Mouse (Mus musculus) kidney, postnatal 14 days (tissue): ENCODE data around the gene Nynrin.

Experiments used
- DNase-seq: peaks from one replicate; pipeline ENCODE4 v3.0.0; 2022; ENCODE audit warnings: mixed read lengths

Nynrin gene

DNA sequence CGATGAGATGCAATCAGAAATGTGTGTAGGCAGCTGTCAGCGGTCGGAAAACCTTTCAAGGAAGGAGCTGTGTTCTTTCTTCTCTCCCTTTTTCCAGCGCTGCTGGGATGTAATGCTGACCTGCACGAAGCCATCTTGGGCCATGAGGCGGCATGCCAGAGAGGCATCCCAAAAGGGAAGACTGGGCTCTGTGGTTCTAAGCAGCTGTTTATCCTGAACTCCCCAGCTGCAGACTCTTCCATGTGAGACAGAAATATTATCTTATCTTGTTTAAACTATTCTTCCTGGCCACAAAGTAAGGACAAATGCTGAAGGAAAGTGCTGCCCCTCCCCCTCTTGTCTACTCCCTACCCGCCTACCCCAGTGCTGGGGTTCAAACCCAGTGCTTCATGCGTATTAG lies 27.2 kb downstream of the Nynrin start:
- DNase-seq, result no peak

DNA sequence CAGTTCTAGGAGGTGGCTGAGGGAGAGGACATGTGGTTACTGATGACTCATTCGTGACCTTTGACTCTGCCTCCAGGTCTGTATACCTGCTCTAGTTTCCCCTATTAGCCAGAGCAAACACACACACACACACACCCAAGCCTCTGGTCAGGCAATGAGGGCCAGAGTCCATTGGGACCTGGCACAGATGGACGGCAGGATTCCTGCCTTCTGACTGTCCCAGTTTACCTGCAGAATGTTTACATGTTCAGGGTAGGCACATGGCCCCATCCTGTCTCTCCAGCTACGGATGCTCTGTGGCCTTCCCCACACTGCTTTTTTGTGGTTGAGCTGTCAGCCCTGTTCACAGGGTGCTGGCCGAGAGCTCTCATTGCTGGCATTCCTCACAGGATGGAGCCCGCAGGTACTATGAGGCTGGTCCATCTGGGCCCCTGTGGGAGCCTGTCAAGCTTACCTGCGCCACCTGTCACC lies 28.4 kb downstream of the Nynrin start:
- DNase-seq, result peak; percentile 75

DNA sequence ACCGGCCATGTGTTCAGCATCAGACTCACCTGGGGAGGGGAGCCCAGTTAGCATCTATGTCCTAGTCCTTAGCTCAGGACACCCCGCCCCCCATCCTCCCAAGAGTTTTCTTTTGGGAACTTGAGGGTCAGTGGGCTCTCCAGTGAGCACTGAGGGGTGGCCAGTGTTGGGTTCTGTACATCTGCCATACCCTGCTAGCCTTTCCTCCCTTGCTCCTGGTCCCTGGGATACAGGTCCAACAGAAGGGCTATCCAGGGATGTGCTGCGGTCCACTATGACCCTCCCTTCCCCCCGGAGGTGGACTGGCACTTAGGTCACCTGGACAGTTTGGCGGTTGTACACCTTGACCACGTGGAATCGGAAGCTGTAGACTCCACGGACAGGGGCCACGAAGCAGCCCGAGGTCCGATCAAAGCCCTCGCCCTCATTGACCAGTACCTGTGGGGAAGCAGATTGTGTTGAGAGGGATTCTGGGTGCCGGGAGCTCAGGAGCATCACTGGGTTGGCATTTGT lies 29.4 kb downstream of the Nynrin start:
- DNase-seq, result no peak

DNA sequence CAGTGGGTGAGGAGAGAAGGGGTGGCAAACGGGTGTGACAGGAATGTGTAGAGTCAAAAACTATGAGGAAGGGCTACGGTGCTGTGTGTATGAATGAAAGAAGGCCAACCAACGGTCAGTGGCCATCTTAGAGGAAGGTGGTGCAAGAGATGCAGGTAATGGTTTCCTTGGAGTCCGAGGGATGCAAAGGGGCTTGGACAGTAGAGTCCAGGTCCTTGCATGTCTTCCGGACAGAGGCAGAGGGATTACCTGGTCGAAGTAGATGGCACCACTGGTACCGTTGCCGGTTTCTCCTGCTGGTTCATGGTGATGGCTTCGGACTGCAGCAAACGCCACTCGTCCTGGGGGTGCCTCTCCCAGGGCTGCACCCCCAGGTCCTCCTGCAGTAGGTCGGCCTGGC lies 29.9 kb downstream of the Nynrin start:
- DNase-seq, result no peak

DNA sequence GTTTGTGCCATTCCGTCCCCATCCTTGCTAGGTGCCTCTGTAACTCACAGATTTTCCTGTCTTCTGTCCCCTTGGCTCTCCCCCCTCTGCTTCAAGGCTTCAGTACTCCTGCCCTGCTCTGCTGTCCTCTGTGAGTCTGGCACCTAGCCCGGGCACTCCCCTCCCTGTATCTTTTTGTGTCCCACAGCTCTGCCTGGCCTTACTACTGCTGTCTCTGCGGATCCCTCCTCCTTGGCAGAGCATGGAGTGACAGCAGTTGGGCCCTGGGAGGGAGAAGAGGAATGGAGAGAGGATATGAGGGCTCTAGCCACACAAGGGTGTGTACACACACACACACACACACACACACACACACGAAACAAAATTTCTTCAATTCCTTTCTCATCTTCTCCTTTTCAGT lies 30.4 kb downstream of the Nynrin start, which contains the start of gene Cbln3:
Gene Cbln3 (minus strand): TSS at position 227 of the 400 bp plus-strand sequence.
- peak; percentile 86 for DNase-seq

DNA sequence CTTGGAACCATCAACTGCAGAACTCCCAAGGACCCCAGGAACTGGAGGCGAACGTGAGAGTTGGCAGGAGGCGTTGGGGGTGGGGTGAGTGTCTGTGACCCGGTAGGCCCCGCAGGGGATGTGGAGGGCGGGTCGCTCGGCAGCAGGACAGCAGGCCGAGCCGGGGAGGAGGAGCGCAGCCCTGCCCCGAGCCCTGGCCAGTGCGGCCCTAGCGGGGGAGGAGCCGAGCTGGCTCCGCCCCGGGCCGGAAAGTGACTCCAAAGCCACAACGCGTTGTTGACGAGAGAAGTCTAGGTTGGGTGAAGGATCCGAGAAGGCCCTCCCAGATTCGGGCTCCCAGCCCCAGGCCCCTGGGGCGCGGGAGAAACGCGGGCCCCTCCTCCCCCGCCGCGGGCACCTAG lies 30.9 kb downstream of the Nynrin start, which contains the start of gene Khnyn:
Gene Khnyn (plus strand): TSS at position 235 of the 401 bp plus-strand sequence.
- peak; percentile 97 for DNase-seq

DNA sequence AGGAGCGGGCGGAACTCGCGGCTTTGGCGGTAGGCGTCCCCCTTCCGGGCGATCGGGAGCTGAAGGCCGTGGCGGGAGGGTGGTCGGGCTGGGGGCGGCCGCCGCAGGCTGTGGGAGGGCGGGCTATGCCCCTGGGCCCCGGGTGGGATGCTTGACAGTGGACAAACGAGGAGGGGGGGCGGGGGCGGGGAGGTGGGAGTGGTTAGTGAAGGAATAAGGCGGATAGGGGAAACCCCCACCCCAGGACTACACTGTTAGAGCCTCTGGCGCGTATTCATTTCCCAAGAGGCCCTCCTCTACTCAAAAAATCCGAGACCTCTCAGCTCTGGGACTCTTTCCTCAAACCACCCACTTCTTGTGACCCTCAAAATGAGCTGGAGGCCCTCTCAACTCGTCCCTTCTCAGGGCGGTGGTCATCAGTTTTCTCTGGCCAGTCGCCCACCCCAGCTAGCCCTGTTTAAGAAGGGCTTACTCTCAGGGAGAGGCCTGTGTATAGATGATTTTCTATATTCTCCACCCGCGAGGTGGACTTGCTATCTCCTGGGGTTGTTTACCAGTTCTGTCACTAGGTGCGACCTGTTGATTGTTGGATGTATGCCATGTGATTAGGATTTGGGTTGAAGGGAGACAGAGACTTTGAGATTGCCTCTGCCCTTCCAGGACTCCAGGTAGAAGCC lies 31.4 kb downstream of the Nynrin start:
- DNase-seq, result no peak

DNA sequence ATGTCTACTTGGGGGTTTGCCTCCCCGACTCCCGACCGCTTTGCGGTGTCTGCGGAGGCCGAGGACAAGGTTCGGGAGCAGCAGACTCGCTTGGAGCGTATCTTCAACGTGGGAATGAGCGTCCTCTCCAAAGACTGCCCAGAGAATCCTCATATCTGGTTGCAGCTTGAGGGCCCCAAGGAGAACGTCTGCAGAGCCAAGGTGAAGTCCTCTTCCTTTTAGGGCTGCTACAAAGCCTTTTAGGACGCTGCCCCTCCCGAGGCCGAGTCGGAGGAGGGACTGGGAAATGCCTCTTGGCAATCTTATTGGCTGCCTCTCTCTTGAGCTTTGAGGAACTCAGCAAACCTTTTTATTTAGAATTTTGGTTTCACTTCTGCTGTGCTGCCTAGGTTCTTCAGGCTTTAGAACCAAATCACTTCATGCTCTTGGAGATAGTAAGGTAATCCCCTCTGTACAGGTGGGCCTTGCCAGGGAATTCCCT lies 32.0 kb downstream of the Nynrin start:
- DNase-seq, result peak; percentile 62

DNA sequence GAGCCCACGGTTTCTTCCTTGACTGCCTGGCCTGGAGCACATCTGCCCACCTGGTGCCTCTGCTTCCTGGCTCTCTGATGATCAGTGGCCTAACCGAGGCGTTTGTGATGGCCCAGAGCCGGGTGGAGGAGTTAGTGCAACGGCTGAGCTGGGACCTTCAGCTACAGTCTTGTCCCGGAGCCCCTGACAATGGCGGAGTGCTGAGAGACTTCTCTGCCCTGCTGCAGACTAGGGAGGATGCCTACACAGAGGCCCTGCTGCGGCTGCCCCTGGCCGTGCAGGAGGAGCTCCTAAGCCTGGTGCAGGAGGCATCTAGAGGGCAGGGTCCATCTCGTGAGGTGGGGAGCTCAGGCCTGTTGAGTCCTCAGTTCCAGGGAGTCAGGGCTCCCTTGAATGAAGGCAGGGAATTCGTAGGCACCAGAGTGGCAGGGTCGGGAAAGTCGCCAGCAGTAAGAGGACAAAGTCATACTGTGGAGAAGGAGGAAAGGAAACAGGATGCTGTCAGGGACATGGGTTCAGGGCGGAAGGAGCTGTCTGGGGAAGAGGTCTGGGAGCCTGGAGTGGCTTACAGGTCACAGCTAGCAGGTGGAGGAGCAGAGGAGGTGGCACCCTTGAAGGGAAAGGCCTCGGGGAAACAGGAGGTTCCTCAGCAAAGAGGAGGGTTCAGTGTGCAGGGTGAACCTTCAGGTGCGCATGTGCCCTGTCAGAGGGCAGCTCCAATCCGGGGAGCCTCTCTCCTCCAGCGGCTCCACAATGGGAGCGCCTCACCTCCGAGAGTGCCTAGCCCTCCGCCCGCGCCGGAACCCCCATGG lies 33.0 kb downstream of the Nynrin start:
- DNase-seq, result no peak

DNA sequence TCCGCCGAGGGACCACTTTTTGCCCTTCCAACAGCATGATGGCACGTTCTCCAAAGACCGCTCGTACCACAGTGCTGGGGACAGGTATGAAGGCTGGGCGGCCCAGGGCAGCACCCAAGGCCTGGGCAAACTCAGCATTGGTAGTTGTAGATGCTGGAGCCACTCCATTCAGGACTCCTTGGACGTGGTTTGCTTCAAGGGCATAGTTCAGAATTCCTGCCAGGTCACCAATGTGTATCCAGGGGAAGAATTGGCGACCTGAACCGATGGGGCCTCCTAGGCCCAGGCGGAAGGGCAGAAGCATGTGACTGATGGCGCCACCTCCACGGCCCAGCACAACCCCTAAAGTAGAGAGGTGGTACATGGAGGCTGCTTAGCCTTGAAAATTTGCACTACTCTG lies 43.9 kb downstream of the Nynrin start:
- DNase-seq, result no peak

DNA sequence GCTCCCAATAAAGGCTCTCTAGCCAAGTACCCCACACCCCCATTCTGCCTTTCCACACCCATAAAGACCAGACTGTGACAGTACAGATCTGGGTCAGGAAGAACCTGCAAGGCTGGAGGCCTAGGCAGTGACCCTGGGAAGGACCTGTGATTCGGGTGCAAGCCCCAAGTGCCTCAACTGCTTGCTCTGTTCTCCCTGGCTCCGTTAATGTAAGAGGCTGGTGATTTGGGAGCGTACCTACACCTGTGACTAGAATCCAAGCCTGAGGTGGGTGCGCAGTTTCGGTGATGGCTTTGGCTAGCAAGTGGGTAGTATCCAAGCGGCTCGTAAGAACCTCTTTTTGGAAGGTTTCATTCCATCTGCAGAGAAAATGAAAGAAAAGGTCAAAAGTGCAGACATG lies 45.1 kb downstream of the Nynrin start:
- DNase-seq, result no peak

DNA sequence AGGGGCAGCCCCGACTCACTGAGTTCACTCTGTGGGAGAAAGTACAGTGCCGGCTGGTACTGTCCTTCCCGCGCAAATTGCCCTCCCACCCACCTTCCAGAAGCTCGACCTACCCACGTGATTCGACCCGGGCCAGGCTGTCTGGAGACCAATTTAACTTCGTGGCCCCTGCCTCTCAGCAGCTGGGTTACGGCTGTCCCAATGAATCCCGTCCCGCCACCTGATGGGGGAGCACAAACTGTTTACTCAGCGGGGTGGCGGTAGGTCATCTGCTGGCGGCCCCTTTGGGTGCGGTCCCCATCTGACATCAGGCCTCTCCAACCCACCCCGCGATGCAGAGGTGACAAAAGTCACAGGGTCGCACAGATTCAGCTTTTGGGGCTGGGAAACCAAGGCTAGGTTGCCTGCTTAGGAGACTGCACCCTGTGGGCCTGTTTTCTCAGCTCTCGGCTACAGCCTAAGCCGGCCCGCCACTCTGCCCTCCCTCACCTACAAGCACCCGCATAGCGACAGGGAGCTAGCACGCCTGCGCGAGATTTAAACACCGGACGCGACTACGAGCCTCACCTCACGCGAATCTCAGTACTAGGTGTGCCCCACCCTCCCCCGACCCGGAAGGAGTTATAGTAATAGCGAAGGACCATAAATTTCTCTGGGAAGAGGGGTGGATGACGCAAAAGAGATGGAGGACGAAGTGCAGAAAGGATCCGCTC lies 46.0 kb downstream of the Nynrin start, which contains the start of gene Sdr39u1:
Gene Sdr39u1 (minus strand): TSS at position 593 of the 713 bp plus-strand sequence.
- peak; percentile 92 for DNase-seq

DNA sequence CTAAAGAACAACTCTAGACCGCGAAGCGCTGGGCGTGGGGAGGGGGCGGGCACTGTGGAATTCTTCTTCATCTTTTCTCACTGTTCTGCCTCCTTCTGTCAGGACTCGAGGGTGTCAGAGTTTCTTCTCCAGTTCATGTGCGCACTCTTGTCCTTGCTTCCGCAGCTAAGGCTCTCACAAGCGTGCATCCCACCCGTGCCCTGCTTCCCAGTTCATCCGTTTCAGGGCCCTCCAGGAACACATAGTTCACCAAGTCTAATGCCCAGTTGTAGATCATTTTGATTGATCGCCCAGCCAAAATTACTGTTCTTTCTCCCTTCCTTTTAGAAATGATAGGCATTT lies 46.6 kb downstream of the Nynrin start:
- no peak for DNase-seq

DNA sequence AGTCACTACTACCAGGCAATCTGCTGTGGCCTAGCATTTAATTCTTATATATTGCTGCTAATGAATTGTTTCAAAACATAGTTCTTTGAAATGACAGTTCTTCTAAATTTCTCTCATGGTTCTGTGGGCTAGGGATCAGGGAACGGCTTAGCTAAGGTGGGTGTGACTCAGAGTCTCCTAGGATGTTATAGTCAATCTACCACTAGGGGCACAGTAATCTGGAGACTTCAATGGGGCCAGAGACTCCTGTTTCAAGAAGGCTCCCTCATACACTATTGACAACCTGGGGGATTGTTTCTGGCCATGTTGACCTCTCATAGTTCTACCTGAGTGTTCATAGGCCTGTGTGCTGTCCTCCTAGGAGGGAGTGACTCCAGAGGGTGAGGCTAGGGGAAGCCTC lies 51.7 kb downstream of the Nynrin start:
- no peak for DNase-seq

DNA sequence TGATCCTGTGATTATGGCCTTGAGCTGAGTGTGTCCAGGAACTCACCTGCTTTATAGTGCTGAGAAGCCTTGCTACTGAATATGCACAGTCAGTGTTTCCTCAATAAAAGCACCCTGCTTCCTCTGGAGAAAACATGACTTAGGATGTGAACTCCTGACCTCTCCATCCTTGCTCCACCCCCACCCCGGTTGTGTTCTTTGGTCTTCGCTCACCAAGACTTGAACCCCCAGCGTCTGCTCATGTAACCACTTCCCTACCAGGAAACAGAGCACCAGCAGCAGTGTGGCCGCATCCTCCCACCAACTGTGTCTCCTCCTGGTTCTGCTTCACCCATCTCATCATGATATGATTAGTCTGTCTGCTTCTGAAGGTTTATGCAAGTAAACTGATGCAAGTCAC lies 59.6 kb downstream of the Nynrin start:
- no peak for DNase-seq

DNA sequence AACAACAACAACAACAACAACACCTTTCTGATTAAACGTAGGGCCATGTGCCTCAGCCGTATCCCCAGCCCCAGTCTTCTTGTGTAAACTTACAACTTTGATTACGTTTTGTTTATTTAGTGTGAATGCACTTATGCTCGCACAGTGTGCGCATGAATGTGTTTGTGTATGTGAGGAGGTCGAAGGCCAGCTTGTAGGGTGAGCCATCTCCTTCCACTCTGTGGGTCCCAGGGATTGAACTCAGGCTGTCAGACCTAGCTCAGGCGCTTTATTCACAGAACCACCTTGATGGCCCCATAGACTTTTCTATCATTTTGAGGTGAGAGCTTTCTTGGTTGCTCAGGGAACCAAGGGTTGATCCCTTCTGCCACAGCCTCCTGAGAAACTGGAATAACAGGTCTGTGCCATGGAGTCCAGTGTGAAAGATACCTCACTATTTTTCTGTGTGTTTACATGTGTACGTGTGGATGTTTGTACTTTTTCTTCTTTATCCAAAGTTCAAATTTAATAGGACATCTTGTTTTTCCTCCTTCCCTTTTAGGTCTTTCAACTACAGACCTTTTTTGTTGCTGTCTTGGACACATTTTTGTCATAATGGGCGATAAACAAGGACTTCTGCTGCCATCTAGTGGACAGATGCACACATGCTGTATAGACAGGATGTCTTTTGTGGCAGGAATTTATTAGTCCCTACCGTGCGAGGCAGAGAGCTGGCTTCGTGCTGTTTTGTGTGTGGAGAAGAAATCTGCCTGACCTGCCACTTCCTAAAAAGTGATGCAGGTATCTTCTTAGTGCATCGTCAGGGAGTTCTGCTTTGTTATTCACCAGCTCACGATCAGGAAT lies 64.7 kb downstream of the Nynrin start:
- DNase-seq, result peak; percentile 87

DNA sequence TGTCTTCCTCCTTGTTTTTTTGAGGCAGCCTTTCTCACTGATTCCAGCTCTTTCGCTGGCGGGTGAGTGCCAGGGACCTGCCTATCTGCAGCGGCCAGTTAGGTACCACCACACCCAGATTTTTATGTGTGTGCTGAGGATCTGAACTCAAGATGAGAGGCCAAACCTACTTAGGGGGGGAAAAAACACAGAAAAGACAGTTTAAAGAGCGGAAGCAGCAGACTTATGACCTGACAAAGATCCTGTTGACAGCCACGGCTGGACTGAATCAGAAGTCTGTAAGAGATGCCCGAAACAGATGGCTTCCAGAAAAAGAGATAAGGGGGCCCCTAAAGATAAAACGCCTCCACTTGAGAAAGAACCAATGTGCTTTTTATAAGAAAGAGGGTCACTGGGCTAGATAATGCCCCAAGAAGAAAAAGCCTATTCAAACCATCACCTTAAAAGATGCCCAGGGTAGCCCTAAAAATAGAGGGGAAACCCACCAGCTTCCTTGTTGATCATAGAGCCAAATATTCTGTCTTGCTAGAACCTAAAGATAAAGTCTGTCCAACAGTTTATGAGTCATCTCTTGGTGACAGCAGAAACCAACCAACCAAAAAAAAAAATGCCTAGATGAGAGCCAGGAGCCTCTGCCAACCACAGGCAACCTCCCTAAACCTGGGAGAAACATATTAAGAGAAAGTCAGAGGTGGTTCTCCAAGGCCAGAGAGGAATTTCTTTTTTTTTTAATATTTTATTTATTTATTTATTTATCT lies 68.8 kb downstream of the Nynrin start:
- no peak for DNase-seq
